Mouse (Mus musculus): ENCODE data around the gene Trim72.

The Trim72 gene

GRCm38 (mm10) chr7:128003688-128004087 is at the start of gene Trim72:
Trim72 (plus strand) TSS chr7:128003949.
- DNase-seq, result no peak

- no peak for DNase-seq
These were observed 44.4 kb upstream of the Trim72 start for GRCm38 (mm10) chr7:127959364-127959763.

- no peak for DNase-seq
These were observed 37.3 kb upstream of the Trim72 start for GRCm38 (mm10) chr7:127966371-127966918.

- peak; percentile 90 to 96 for DNase-seq
These were observed 36.5 kb upstream of the Trim72 start, which contains the start of gene Fus for GRCm38 (mm10) chr7:127967004-127967921. Fus (plus strand) TSS chr7:127967457.

- DNase-seq, result peak; percentile 71 to 76
These were observed 35.6 kb upstream of the Trim72 start for GRCm38 (mm10) chr7:127967922-127968828.

GRCm38 (mm10) chr7:127974413-127974930 is 29.3 kb upstream of the Trim72 start:
- DNase-seq, result no peak

- no peak for DNase-seq
These were observed 24.9 kb upstream of the Trim72 start for GRCm38 (mm10) chr7:127978856-127979255.

- DNase-seq, result no peak
These were observed 23.1 kb upstream of the Trim72 start for GRCm38 (mm10) chr7:127980606-127981005.

GRCm38 (mm10) chr7:127988904-127989303 is 14.8 kb upstream of the Trim72 start:
- DNase-seq, result no peak

- DNase-seq, result peak; percentile 44 to 78
These were observed 11.9 kb upstream of the Trim72 start for GRCm38 (mm10) chr7:127991643-127992487.

- DNase-seq, result no peak
These were observed 11.0 kb upstream of the Trim72 start for GRCm38 (mm10) chr7:127992488-127993340.

GRCm38 (mm10) chr7:127993341-127993977 is 10.3 kb upstream of the Trim72 start, which contains the start of gene Pycard:
Pycard (minus strand) TSS chr7:127993867.
- peak; percentile 53 to 60 for DNase-seq

GRCm38 (mm10) chr7:127999436-127999835 is 4.3 kb upstream of the Trim72 start:
- no peak for DNase-seq

- DNase-seq, result no peak
These were observed 3.4 kb upstream of the Trim72 start for GRCm38 (mm10) chr7:128000068-128000950.

- no peak for DNase-seq
These were observed 651 bp upstream of the Trim72 start for GRCm38 (mm10) chr7:128003098-128003497.

- DNase-seq, result no peak
These were observed 369 bp downstream of the Trim72 start for GRCm38 (mm10) chr7:128004150-128004486.

GRCm38 (mm10) chr7:128004487-128005362 is 976 bp downstream of the Trim72 start:
- no peak for DNase-seq

- DNase-seq, result no peak
These were observed 2.4 kb downstream of the Trim72 start for GRCm38 (mm10) chr7:128006193-128006592.

Data from spleen, adult 18-20 months (tissue).